Mouse (Mus musculus) heart, embryonic 10.5 days (tissue): ENCODE measurements at regions not wholly inside any gene's neighbourhood (a gene's known extent, or its start where the extent isn't known, plus 50 kb on each side); places are given as distances from the start of the nearest gene placed in this dataset.
A peak's percentile ranks its signal among the peaks of the same experiment; 100 is the strongest.

Experiments used
- DNase-seq: peaks from one replicate; pipeline ENCODE4 v3.0.0-alpha.2; 2017; ENCODE audit warnings: low spot score
- H3K27ac ChIP-seq: fragments of 300-500 bp; sonication (generic); 2 replicates; pipeline ENCODE4 v1.5.1; 2016; ENCODE audit warnings: mild to moderate bottlenecking
- H3K27me3 ChIP-seq: fragments of 300-500 bp; sonication (generic); 2 replicates; pipeline ENCODE4 v1.6.1; 2016; ENCODE audit warnings: mild to moderate bottlenecking; ENCODE audit not compliant: poor library complexity, insufficient read depth, severe bottlenecking
- H3K36me3 ChIP-seq: fragments of 300-500 bp; sonication (generic); 2 replicates; pipeline ENCODE4 v1.6.1; 2016; ENCODE audit warnings: mild to moderate bottlenecking, moderate library complexity
- H3K4me1 ChIP-seq: fragments of 300-500 bp; sonication (generic); 2 replicates; pipeline ENCODE4 v1.6.1; 2016; ENCODE audit warnings: mild to moderate bottlenecking
- H3K4me3 ChIP-seq: fragments of 300-500 bp; sonication (generic); 2 replicates; pipeline ENCODE4 v1.5.1; 2016; ENCODE audit warnings: mild to moderate bottlenecking, moderate library complexity
- H3K9me3 ChIP-seq: fragments of 300-500 bp; sonication (generic); 2 replicates; pipeline ENCODE4 v1.6.1; 2016; ENCODE audit warnings: mild to moderate bottlenecking, moderate library complexity
- WGBS: fragments of 180-500 bp; shearing (Covaris S2); methylation state at CpG from one replicate; pipeline ENCODE4 v1.1.7; 2016; 5-methylcytosine and 5-hydroxymethylcytosine counted together

DNA sequence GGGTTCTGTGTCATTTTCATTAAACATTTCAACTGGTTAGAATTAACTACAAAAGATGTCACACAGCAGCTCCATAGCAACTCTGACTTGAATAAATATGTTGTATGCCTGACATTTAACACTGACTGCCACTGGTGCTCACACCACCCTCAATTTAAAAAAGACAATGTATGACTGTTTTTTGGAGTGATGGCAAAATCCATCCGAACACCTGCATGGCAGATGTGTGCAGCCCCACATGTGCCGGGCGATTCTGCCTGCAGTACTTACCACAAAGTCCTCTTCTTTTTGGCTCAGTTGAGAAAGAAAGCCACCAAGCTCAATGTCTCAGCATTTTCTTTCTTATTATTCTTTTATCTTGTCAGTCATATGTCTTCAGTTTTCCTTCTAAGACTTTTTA, 199.4 kb downstream of the 4930544G11Rik start:
- WGBS, result 85% methylated on average over 3 of the region's 3 CpGs
- Histone ChIP-seq H3K4me1 (no peaks in the 10 kb centered on the region), H3K4me3 (no peak overlapping the region), H3K27me3 (no peaks in the 10 kb centered on the region), H3K36me3 (no peaks in the 10 kb centered on the region), H3K27ac (no peak overlapping the region), H3K9me3 (no peaks in the 10 kb centered on the region)
- no peak for DNase-seq

DNA sequence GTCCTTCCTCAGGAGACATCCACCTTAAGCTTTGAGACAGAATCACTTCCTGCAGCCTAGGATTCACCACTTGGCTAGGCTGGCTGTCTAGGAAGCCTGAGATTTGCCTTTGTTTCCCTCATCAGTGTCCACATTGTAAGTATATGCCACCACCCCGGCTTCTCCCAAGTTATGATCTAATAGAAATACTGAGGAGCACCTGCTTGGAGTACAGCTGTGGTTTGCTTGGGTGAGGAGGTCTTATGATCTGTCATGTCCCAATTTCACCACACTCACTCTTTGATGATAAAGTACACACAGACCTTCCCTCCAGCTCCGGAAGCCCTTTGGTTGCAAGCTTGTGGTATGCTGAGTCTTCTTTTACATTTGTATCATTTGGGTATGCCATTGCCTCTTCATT, 202.4 kb downstream of the 4930544G11Rik start:
- Histone ChIP-seq H3K9me3 (no peaks in the 10 kb centered on the region), H3K36me3 (no peaks in the 10 kb centered on the region), H3K27me3 (no peaks in the 10 kb centered on the region), H3K27ac (no peak overlapping the region), H3K4me1 (no peaks in the 10 kb centered on the region), H3K4me3 (no peak overlapping the region)
- no peak for DNase-seq
- 97% methylated on average over 2 of the region's 2 CpGs for WGBS

DNA sequence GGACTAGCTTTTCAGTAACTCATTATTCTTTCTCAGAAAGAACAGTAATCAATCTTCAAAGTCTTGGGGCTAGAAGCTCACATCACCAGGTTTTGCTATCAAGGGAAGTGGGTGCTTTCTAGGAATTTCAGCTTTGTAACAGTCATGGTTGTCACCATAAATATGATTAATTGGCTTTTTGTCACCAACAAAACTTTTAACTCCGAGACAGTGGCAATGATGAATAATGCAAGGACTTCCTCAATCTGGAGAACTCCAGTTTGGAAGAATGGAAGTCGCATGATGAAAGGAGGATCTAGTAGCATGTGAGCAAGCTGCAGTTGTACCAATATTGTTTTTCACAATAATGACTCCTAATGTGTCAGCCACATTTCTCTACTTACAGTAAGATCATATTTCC, 208.4 kb downstream of the 4930544G11Rik start:
- Histone ChIP-seq H3K4me3 (no peak overlapping the region), H3K4me1 (no peaks in the 10 kb centered on the region), H3K36me3 (no peaks in the 10 kb centered on the region), H3K9me3 (no peaks in the 10 kb centered on the region), H3K27ac (no peak overlapping the region), H3K27me3 (no peaks in the 10 kb centered on the region)
- DNase-seq, result no peak
- WGBS, result 68% methylated on average over 2 of the region's 2 CpGs

DNA sequence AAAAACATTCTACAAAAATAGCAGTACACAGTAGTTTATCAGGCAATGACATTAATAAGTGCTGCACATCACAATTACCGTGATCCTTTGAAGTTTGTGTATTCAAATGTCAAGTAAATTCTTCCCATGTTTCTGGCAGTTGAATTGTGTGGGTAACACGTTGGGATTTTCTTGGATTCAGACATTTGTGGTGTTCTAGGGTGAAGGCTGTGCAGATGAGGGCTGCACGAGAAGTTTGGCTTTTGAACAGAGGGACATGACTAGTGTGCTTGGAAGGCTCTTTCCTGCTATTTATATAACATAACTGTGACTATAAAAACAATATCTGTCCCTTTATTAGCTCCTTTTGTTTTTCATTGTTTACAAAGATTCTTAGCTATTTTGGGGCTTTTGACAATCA, 216.5 kb downstream of the 4930544G11Rik start:
- DNase-seq, result no peak
- WGBS, result 72% methylated on average over 3 of the region's 3 CpGs

DNA sequence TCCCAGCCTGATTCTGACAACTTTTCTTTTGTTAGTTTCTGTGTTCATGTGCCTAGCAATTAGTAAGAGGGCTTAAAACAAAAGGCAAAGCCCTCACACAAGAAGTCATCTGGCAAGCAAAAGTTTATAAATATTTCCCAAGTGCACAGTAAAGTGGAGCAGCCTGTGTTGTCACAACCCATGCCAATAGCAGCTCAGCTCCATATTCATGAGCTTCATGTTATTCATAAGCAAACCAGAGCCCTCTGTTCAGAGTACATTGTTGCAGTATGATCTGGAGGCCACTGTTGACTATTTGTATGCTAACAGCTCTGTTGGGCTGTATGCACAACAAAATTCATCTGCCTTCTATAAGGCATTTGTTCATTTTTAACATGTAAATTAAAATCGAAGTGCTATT, 245.6 kb downstream of the 4930544G11Rik start:
- H3K4me1 ChIP-seq, result peaks cover 7% of the 10 kb centered on the region; the same call in 1 of the 2 replicates
- WGBS, result 76% methylated on average over 1 of the region's 1 CpGs

More for the DNA sequence above, 216.5 kb downstream of the 4930544G11Rik start:
- Histone ChIP-seq H3K9me3 (no peaks in the 10 kb centered on the region), H3K27ac (no peak overlapping the region), H3K4me3 (no peak overlapping the region), H3K27me3 (no peaks in the 10 kb centered on the region), H3K36me3 (no peaks in the 10 kb centered on the region), H3K4me1 (no peaks in the 10 kb centered on the region)

DNA sequence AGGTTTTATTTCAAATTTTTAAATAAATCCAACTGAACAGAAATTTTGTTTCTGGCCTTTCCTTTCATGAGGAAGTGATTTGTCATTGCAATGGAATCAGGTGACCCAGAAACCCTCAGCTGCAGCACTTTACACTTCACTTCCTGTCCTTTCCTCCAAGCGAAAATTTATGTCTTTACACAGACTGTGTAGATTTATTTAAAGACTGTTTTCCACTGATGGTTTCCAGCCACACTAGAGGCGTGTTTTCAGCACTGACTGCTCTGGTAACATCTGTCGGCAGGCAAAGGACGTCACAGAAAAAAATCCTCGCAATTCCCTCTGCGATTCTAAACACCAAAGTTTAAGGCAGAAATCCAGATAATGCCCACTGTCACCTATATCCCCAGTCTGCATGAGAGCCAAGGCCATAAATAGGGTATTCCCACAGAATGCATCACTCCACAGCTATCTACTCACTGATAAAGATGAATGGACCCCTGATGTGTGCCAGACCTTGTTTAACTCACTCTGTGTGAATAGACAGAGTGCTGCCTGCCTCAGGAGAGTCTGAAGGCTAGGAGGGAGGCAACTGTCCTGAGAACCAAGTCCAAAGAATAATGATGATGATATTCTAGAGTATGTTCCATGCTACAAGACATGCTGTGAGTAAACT, 247.9 kb downstream of the 4930544G11Rik start:
- Histone ChIP-seq H3K9me3 (no peaks in the 10 kb centered on the region), H3K4me3 (peak overlapping the region; percentile 28; the same call in 1 of the 2 replicates), H3K4me1 (peaks cover 7% of the 10 kb centered on the region; the same call in 1 of the 2 replicates), H3K36me3 (no peaks in the 10 kb centered on the region), H3K27ac (peak overlapping the region; percentile 57; the same call in 1 of the 2 replicates), H3K27me3 (no peaks in the 10 kb centered on the region)
- DNase-seq, result no peak
- 15% methylated on average over 6 of the region's 6 CpGs for WGBS

More for the DNA sequence above, 245.6 kb downstream of the 4930544G11Rik start:
- H3K27ac ChIP-seq, result no peak overlapping the region
- no peaks in the 10 kb centered on the region for H3K9me3 ChIP-seq
- DNase-seq, result no peak
- no peaks in the 10 kb centered on the region for H3K36me3 ChIP-seq
- H3K4me3 ChIP-seq, result no peak overlapping the region
- no peaks in the 10 kb centered on the region for H3K27me3 ChIP-seq

DNA sequence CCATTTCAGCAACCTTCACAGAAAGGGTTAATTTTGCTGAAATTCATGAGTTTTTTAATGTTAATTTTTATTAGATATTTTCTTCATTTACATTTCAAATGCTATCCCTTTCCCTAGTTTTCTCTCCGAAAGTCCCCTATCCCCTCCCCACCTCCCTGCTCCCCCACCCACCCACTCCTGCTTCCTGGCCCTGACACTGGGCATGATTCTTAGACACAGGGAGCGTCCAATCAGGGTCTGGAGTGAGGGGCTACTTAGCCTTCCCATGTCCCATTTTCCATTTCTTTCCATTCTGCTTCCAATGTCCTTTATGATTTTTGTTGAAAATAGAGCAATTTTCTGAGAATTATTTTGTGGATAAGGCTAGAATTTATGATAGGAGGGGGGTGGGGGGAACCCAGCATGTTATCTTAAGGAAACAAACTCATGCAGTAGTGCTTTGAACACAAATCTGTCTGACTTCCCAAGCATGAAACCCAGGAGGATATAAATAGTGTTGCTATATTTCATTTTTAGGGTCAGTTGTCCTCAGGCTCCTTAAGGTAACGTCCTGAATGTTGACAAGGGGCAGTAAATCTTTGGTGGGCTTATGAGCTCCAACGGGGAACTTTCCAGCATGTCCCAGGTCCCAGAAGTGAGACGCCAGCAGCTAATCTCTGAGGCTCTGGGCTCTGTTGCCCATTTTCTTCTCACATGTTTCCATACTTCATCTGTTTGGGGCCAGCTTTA, 254.0 kb downstream of the 4930544G11Rik start:
- no peak for DNase-seq
- 66% methylated on average over 5 of the region's 5 CpGs for WGBS
- Histone ChIP-seq H3K4me3 (no peak overlapping the region), H3K9me3 (no peaks in the 10 kb centered on the region), H3K36me3 (no peaks in the 10 kb centered on the region), H3K4me1 (no peaks in the 10 kb centered on the region), H3K27ac (no peak overlapping the region), H3K27me3 (no peaks in the 10 kb centered on the region)

DNA sequence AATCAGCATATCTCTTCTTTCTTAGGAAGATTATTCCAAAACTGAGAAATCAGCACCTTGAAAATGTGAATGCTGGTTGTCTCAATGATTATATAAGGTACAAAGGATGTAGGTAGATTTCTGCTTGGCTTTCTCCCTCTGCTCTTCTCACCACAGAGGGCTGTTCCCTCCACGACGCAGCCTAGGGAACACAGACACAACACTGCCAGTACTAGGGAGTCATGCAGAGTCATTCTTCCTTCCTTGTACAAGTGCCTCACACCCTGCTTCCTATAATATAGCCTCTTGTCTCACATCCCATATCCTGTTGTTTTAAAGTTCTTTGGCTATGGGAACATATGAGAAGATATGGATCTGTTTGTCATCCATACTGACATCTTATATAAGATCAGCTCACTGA, 265.1 kb downstream of the 4930544G11Rik start:
- WGBS, result 66% methylated on average over 2 of the region's 2 CpGs
- Histone ChIP-seq H3K4me1 (no peaks in the 10 kb centered on the region), H3K9me3 (no peaks in the 10 kb centered on the region), H3K4me3 (no peak overlapping the region), H3K36me3 (no peaks in the 10 kb centered on the region), H3K27me3 (no peaks in the 10 kb centered on the region), H3K27ac (no peak overlapping the region)
- DNase-seq, result no peak

DNA sequence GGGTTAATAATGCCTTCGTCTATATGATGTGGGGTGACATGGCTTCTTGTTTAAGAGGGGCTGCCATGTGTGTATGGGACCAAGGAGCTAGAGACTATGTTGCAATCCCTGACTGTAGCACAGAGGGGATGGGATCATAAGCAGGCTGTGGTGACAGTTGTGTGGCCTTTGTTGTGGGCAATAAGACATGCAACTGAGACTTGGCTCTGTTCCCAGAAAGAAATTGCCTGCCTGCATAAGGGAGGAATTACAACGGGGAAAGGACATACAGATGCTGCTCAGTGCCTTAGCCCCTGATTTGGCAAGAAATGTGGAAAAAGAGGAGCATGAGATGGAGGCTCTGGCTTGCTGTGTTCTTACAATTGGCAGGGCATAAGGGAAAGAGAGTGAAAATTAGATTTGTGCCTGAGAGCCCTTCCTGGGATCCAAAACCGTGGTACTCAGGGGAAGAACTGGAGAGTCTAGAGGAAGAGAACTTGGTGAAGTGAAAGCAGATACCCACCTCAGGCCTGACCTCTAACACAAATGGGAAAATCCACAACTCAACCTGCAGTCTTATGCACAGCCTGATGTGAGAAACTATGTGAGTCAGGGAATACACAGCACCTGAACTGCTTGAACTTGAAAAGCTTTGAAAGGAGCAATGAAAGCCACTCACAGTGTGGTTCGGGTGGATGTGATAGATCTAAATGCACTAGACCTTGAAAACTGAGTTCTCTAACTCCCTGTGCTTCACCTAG, 271.9 kb downstream of the 4930544G11Rik start:
- no peak for DNase-seq
- no peaks in the 10 kb centered on the region for H3K27me3 ChIP-seq
- WGBS, result 69% methylated on average over 4 of the region's 4 CpGs

DNA sequence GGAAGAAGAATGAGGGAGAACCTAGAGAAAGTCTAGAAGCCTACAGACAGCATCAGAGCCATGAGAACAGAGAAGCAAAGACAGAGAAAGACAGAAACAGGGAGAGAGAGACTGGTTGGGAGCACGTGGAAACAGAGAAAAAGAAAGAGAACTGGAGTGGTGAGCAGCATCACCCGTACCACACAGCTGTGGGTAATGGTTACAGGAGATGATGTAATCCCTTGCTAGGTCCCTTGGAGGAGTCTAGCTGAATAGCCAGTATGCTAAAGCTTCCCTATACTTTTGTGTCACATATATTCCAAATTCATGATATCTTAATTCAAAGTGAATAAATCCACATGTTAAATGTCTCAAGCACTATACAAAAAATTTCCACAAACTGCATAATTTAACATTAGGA, 284.0 kb downstream of the 4930544G11Rik start:
- Histone ChIP-seq H3K9me3 (no peaks in the 10 kb centered on the region), H3K27ac (no peak overlapping the region), H3K4me1 (no peaks in the 10 kb centered on the region), H3K36me3 (no peaks in the 10 kb centered on the region), H3K27me3 (no peaks in the 10 kb centered on the region), H3K4me3 (no peak overlapping the region)
- no peak for DNase-seq
- WGBS, result 65% methylated on average over 2 of the region's 2 CpGs

More for the DNA sequence above, 271.9 kb downstream of the 4930544G11Rik start:
- H3K27ac ChIP-seq, result no peak overlapping the region
- H3K4me1 ChIP-seq, result no peaks in the 10 kb centered on the region
- no peaks in the 10 kb centered on the region for H3K9me3 ChIP-seq
- H3K36me3 ChIP-seq, result no peaks in the 10 kb centered on the region
- no peak overlapping the region for H3K4me3 ChIP-seq

DNA sequence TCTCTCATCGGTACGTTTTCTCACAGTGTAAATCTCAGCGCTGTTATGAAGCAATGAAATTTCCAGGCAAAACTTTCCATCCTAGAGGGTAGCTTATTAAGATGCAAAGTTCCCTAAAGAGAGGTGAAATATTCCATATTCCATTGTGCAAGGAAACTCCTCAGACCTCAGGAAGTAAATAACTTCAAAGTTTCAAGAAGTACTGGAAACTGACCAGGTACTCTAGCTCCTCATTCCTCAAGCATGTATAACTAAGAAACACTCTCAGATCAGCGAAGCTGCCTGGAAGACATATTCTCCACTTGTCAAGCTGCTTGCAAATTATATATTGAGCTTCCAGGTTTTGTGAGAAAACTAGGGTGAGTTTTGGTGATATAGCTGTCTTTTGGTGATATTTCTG, 279.8 kb upstream of the Mad2l1 start:
- no peaks in the 10 kb centered on the region for H3K27me3 ChIP-seq
- H3K36me3 ChIP-seq, result no peaks in the 10 kb centered on the region
- WGBS, result 83% methylated on average over 4 of the region's 4 CpGs
- no peak overlapping the region for H3K4me3 ChIP-seq
- DNase-seq, result no peak
- no peaks in the 10 kb centered on the region for H3K9me3 ChIP-seq
- H3K4me1 ChIP-seq, result no peaks in the 10 kb centered on the region
- no peak overlapping the region for H3K27ac ChIP-seq

DNA sequence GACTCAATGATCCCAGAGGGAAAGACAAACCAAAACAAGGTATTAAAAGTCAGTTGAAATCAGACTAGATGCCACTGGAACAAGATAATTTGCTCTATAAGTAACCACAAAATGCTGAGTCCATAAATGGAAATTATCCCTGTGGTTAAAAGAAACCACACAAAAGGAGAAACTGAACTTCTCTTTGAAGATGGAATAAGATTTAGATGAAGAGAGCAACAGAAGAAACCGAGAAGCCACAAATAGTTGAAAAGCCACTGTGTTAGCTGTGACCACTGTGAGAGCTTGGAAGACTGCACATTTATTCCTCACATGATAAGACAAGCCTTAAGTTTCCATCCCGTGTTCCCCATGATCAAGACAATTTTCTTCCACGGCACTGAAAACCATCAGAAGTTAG, 271.8 kb upstream of the Mad2l1 start:
- H3K27me3 ChIP-seq, result no peaks in the 10 kb centered on the region
- H3K4me1 ChIP-seq, result no peaks in the 10 kb centered on the region
- no peak overlapping the region for H3K4me3 ChIP-seq
- no peak overlapping the region for H3K27ac ChIP-seq
- H3K36me3 ChIP-seq, result no peaks in the 10 kb centered on the region
- H3K9me3 ChIP-seq, result no peaks in the 10 kb centered on the region
- 76% methylated on average over 3 of the region's 3 CpGs for WGBS
- DNase-seq, result no peak

DNA sequence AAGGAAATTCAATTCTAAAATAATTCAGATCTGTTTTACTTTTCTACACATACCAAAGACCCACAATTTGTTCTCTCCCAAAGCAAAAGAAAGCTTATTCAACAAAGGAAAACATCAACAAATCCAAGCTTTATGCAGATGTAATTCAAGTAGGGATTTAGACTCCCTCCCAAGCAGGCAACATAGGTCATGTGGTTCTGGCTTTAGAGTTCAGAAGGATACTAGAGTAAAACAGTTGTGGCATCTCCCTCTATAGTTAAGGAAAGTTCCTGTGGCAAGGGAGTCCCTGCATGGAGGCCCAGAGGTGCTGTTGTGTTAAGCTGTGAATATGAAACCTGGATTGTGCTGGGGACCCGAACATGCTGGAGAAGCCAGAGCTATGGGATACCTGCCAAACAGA, 271.3 kb upstream of the Mad2l1 start:
- no peak for DNase-seq
- WGBS, result 74% methylated on average over 1 of the region's 1 CpGs
- H3K27ac ChIP-seq, result no peak overlapping the region

More for the DNA sequence above, 271.3 kb upstream of the Mad2l1 start:
- Histone ChIP-seq H3K9me3 (no peaks in the 10 kb centered on the region), H3K27me3 (no peaks in the 10 kb centered on the region), H3K4me3 (no peak overlapping the region), H3K36me3 (no peaks in the 10 kb centered on the region), H3K4me1 (no peaks in the 10 kb centered on the region)
